Mouse (Mus musculus) embryonic facial prominence, embryonic 12.5 days (tissue): ENCODE data around the gene Cpd. TPM values are rescaled to one million over a fixed set of nuclear protein-coding genes. Genes with fewer than 3 reads are reported as not detected.

Experiments used
- ATAC-seq: fragments of 200-750 bp; cut with Nextera tagmentation; 2 replicates; pipeline ENCODE4 v1.8.0; 2017; ENCODE audit not compliant: insufficient number of reproducible peaks, insufficient read depth, low FRiP score, low TSS enrichment
- H3K27ac ChIP-seq: fragments of 300-500 bp; sonication (generic); 2 replicates; pipeline ENCODE4 v1.5.1; 2016; ENCODE audit warnings: mild to moderate bottlenecking
- H3K27me3 ChIP-seq: fragments of 300-500 bp; sonication (generic); 2 replicates; pipeline ENCODE4 v1.6.1; 2016; ENCODE audit warnings: mild to moderate bottlenecking, moderate library complexity
- H3K36me3 ChIP-seq: fragments of 300-500 bp; sonication (generic); 2 replicates; pipeline ENCODE4 v1.6.1; 2016; ENCODE audit warnings: mild to moderate bottlenecking
- H3K4me1 ChIP-seq: fragments of 300-500 bp; sonication (generic); 2 replicates; pipeline ENCODE4 v1.6.1; 2016
- H3K4me2 ChIP-seq: fragments of 300-500 bp; sonication (generic); replicated peaks from 2 replicates; pipeline ENCODE4 v1.6.1; 2016; ENCODE audit warnings: mild to moderate bottlenecking, moderate library complexity
- H3K4me3 ChIP-seq: fragments of 300-500 bp; sonication (generic); 2 replicates; pipeline ENCODE4 v1.5.1; 2016; ENCODE audit warnings: mild to moderate bottlenecking
- H3K9ac ChIP-seq: fragments of 300-500 bp; sonication (generic); 2 replicates; pipeline ENCODE4 v1.6.1; 2016; ENCODE audit warnings: mild to moderate bottlenecking, moderate library complexity
- H3K9me3 ChIP-seq: fragments of 300-500 bp; sonication (generic); 2 replicates; pipeline ENCODE4 v1.6.1; 2016; ENCODE audit warnings: mild to moderate bottlenecking, moderate library complexity
- WGBS: fragments of 180-500 bp; shearing (Covaris S2); methylation state at CpG from one replicate; pipeline ENCODE4 v1.1.7; 2016; 5-methylcytosine and 5-hydroxymethylcytosine counted together
- polyA plus RNA-seq: library from polyadenylated mRNA; unstranded; fragments of >200 nt; fragmentation: Nextera tagmentation; extraction: Ambion mirVana; gene quantifications from 2 replicates; pipeline ENCODE4 v1.2.1, GENCODE M21; 2016

Gene Cpd
- polyA plus RNA-seq, 1 experiment from 2014 or later, result 15.2 TPM

GRCm38 (mm10) chr11:76846011-76846877, 574 bp downstream of the Cpd start:
- peak overlapping the region; percentile 93 for H3K9ac ChIP-seq
- H3K9me3 ChIP-seq, result no peaks in the 10 kb centered on the region
- no peaks in the 10 kb centered on the region for H3K27me3 ChIP-seq
- peaks cover 29% of the 10 kb centered on the region for H3K4me1 ChIP-seq
- WGBS, result under 1% methylated on average over 90 of the region's 90 CpGs
- peak overlapping the region; percentile 99 for H3K4me2 ChIP-seq
- peak overlapping the region; percentile 84 for H3K27ac ChIP-seq
- H3K36me3 ChIP-seq, result no peaks in the 10 kb centered on the region
- H3K4me3 ChIP-seq, result peak overlapping the region; percentile 94
- ATAC-seq, result peak; percentile 81

GRCm38 (mm10) chr11:76845275-76845980, 1.4 kb downstream of the Cpd start:
- H3K9me3 ChIP-seq, result no peaks in the 10 kb centered on the region
- H3K9ac ChIP-seq, result peak overlapping the region; percentile 93
- H3K36me3 ChIP-seq, result no peaks in the 10 kb centered on the region
- WGBS, result 39% methylated on average over 15 of the region's 15 CpGs
- peak overlapping the region; percentile 99 for H3K4me2 ChIP-seq
- H3K4me1 ChIP-seq, result peaks cover 29% of the 10 kb centered on the region
- peak overlapping the region; percentile 94 for H3K4me3 ChIP-seq
- no peak for ATAC-seq
- H3K27ac ChIP-seq, result no peak overlapping the region
- no peaks in the 10 kb centered on the region for H3K27me3 ChIP-seq

GRCm38 (mm10) chr11:76838573-76838972, 8.2 kb downstream of the Cpd start:
- Histone ChIP-seq H3K27ac (no peak overlapping the region), H3K27me3 (no peaks in the 10 kb centered on the region), H3K4me2 (no peak overlapping the region), H3K9me3 (no peaks in the 10 kb centered on the region), H3K4me3 (no peak overlapping the region), H3K36me3 (no peaks in the 10 kb centered on the region), H3K9ac (no peak overlapping the region), H3K4me1 (peaks cover 4% of the 10 kb centered on the region; the same call in 1 of the 2 replicates)
- WGBS, result 92% methylated on average over 4 of the region's 4 CpGs
- no peak for ATAC-seq

GRCm38 (mm10) chr11:76836317-76836716, 10.5 kb downstream of the Cpd start:
- no peaks in the 10 kb centered on the region for H3K36me3 ChIP-seq
- no peak overlapping the region for H3K4me2 ChIP-seq
- no peaks in the 10 kb centered on the region for H3K27me3 ChIP-seq
- H3K9ac ChIP-seq, result no peak overlapping the region
- 55% methylated on average over 6 of the region's 6 CpGs for WGBS
- H3K27ac ChIP-seq, result no peak overlapping the region
- no peaks in the 10 kb centered on the region for H3K9me3 ChIP-seq
- ATAC-seq, result no peak
- no peak overlapping the region for H3K4me3 ChIP-seq
- no peaks in the 10 kb centered on the region for H3K4me1 ChIP-seq

- H3K27me3 ChIP-seq, result no peaks in the 10 kb centered on the region
- no peak for ATAC-seq
- no peaks in the 10 kb centered on the region for H3K9me3 ChIP-seq
- H3K4me2 ChIP-seq, result no peak overlapping the region
- no peak overlapping the region for H3K4me3 ChIP-seq
- no peak overlapping the region for H3K27ac ChIP-seq
- no peaks in the 10 kb centered on the region for H3K36me3 ChIP-seq
- H3K9ac ChIP-seq, result no peak overlapping the region
- WGBS, result 61% methylated on average over 5 of the region's 5 CpGs
- no peaks in the 10 kb centered on the region for H3K4me1 ChIP-seq
Observed at GRCm38 (mm10) chr11:76835868-76836267, 10.9 kb downstream of the Cpd start.

- H3K27ac ChIP-seq, result no peak overlapping the region
- no peak overlapping the region for H3K4me2 ChIP-seq
- no peaks in the 10 kb centered on the region for H3K9me3 ChIP-seq
- no peaks in the 10 kb centered on the region for H3K36me3 ChIP-seq
- no peak for ATAC-seq
- H3K9ac ChIP-seq, result no peak overlapping the region
- H3K4me1 ChIP-seq, result no peaks in the 10 kb centered on the region
- no peaks in the 10 kb centered on the region for H3K27me3 ChIP-seq
- WGBS, result 92% methylated on average over 1 of the region's 1 CpGs
- no peak overlapping the region for H3K4me3 ChIP-seq
Observed at GRCm38 (mm10) chr11:76834665-76835064, 12.2 kb downstream of the Cpd start.

GRCm38 (mm10) chr11:76824885-76825265, 21.9 kb downstream of the Cpd start:
- Histone ChIP-seq H3K36me3 (no peaks in the 10 kb centered on the region), H3K4me1 (peaks cover 10% of the 10 kb centered on the region), H3K9me3 (no peaks in the 10 kb centered on the region), H3K27me3 (no peaks in the 10 kb centered on the region), H3K9ac (no peak overlapping the region), H3K27ac (no peak overlapping the region), H3K4me3 (no peak overlapping the region), H3K4me2 (no peak overlapping the region)
- WGBS, result 79% methylated on average over 9 of the region's 9 CpGs
- ATAC-seq, result no peak

- Histone ChIP-seq H3K4me1 (peaks cover 10% of the 10 kb centered on the region), H3K9ac (no peak overlapping the region), H3K9me3 (no peaks in the 10 kb centered on the region), H3K27ac (no peak overlapping the region), H3K4me2 (no peak overlapping the region), H3K27me3 (no peaks in the 10 kb centered on the region), H3K4me3 (no peak overlapping the region), H3K36me3 (no peaks in the 10 kb centered on the region)
- ATAC-seq, result no peak
- WGBS, result 69% methylated on average over 7 of the region's 7 CpGs
Observed at GRCm38 (mm10) chr11:76824238-76824884, 22.5 kb downstream of the Cpd start.

- no peaks in the 10 kb centered on the region for H3K36me3 ChIP-seq
- no peak overlapping the region for H3K27ac ChIP-seq
- no peak for ATAC-seq
- H3K27me3 ChIP-seq, result no peaks in the 10 kb centered on the region
- no peak overlapping the region for H3K4me3 ChIP-seq
- WGBS, result 88% methylated on average over 3 of the region's 3 CpGs
- no peak overlapping the region for H3K4me2 ChIP-seq
- peaks cover 10% of the 10 kb centered on the region for H3K4me1 ChIP-seq
- H3K9ac ChIP-seq, result no peak overlapping the region
- no peaks in the 10 kb centered on the region for H3K9me3 ChIP-seq
Observed at GRCm38 (mm10) chr11:76823641-76824040, 23.2 kb downstream of the Cpd start.

- 81% methylated on average over 3 of the region's 3 CpGs for WGBS
- no peak overlapping the region for H3K4me3 ChIP-seq
- no peak overlapping the region for H3K27ac ChIP-seq
- H3K27me3 ChIP-seq, result no peaks in the 10 kb centered on the region
- no peaks in the 10 kb centered on the region for H3K9me3 ChIP-seq
- no peak overlapping the region for H3K4me2 ChIP-seq
- H3K9ac ChIP-seq, result no peak overlapping the region
- ATAC-seq, result no peak
- no peaks in the 10 kb centered on the region for H3K36me3 ChIP-seq
- H3K4me1 ChIP-seq, result peaks cover 7% of the 10 kb centered on the region
Observed at GRCm38 (mm10) chr11:76821353-76821752, 25.5 kb downstream of the Cpd start.

- Histone ChIP-seq H3K4me2 (no peak overlapping the region), H3K36me3 (peaks cover 4% of the 10 kb centered on the region; the same call in 1 of the 2 replicates), H3K27me3 (no peaks in the 10 kb centered on the region), H3K27ac (no peak overlapping the region), H3K4me1 (no peaks in the 10 kb centered on the region), H3K9me3 (no peaks in the 10 kb centered on the region), H3K4me3 (no peak overlapping the region), H3K9ac (no peak overlapping the region)
- WGBS, result 89% methylated on average over 3 of the region's 3 CpGs
- ATAC-seq, result no peak
Observed at GRCm38 (mm10) chr11:76817664-76818063, 29.2 kb downstream of the Cpd start.
